Mouse (Mus musculus): ENCODE data around the gene Nelfe.
"Not testable (repeated sequence)": the region's sequence is repeated elsewhere in the genome, so short reads cannot be mapped to it uniquely, and the experiment has no call there.

Gene Nelfe

GRCm38 (mm10) chr17:34893072-34893824 lies 43.1 kb downstream of the Nelfe start:
- no peak for DNase-seq (ENCODE audit: low spot score)

- DNase-seq (ENCODE audit: low spot score), result peak; percentile 97
Observed at GRCm38 (mm10) chr17:34894074-34894597, 43.9 kb downstream of the Nelfe start.

- DNase-seq (ENCODE audit: low spot score), result peak; percentile 43
Observed at GRCm38 (mm10) chr17:34894801-34895530, 44.8 kb downstream of the Nelfe start.

- no peak for DNase-seq (ENCODE audit: low spot score)
Observed at GRCm38 (mm10) chr17:34895724-34896123, 45.5 kb downstream of the Nelfe start.

GRCm38 (mm10) chr17:34896366-34896765 lies 46.2 kb downstream of the Nelfe start:
- no peak for DNase-seq (ENCODE audit: low spot score)

- DNase-seq (ENCODE audit: low spot score), result peak; percentile 65
Observed at GRCm38 (mm10) chr17:34897373-34898159, 47.4 kb downstream of the Nelfe start.

- DNase-seq (ENCODE audit: low spot score), result peak; percentile 75
Observed at GRCm38 (mm10) chr17:34898160-34898586, 48.0 kb downstream of the Nelfe start, which contains the start of the genes C2 and Ehmt2. C2 (minus strand) TSS chr17:34898265. Ehmt2 (plus strand) TSS chr17:34898469.

GRCm38 (mm10) chr17:34898706-34899052 lies 48.5 kb downstream of the Nelfe start:
- DNase-seq (ENCODE audit: low spot score), result no peak

- DNase-seq (ENCODE audit: low spot score), result peak; percentile 30
Observed at GRCm38 (mm10) chr17:34899053-34899889, 49.1 kb downstream of the Nelfe start.

GRCm38 (mm10) chr17:34899890-34900243 lies 49.7 kb downstream of the Nelfe start:
- peak; percentile 56 for DNase-seq (ENCODE audit: low spot score)

- not testable (repeated sequence) for DNase-seq (ENCODE audit: low spot score)
Observed at GRCm38 (mm10) chr17:34900826-34901225, 50.6 kb downstream of the Nelfe start.

- not testable (repeated sequence) for DNase-seq (ENCODE audit: low spot score)
Observed at GRCm38 (mm10) chr17:34901948-34902347, 51.8 kb downstream of the Nelfe start.

- no peak for DNase-seq (ENCODE audit: low spot score)
Observed at GRCm38 (mm10) chr17:34902895-34903294, 52.7 kb downstream of the Nelfe start.

Measured in MN1 (cell line).